Mouse (Mus musculus): Measurements from ENCODE around the gene Scarb1. TPM values are rescaled to one million over a fixed set of nuclear protein-coding genes. Genes with fewer than 3 reads are reported as not detected.

Gene Scarb1
- polyA plus RNA-seq, 1 experiment from 2014 or later = 58.0 TPM

DNA sequence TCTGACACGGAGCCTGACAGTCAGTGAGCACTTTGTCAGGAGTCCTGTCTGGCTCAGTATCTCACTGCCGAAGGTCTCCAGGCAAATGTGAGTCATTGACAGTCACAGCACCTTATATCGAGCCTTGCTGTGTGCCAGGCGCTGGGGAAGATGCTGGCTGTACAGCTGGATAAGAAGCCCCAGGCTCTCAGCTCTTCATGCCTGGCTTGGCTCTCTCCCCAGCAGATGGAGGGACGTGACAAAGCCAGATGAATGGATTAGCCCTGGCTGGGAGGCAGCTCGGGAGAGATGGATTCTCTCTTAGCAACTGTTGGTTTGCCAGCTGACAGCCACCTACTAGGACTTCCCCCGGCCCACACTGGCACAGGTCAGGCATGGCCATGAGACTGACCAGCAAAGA is 78.3 kb downstream of the Scarb1 start:
- no peak for ATAC-seq (ENCODE audit: insufficient read depth)
- Histone ChIP-seq H3K9me3 (ENCODE audit: low read depth, low read length) (no peaks in the 10 kb centered on the region), H3K27me3 (ENCODE audit: insufficient read depth, low read length) (no peaks in the 10 kb centered on the region), H3K36me3 (ENCODE audit: insufficient read depth) (no peaks in the 10 kb centered on the region), H3K4me3 (ENCODE audit: low read depth, low read length) (no peak overlapping the region), H3K4me2 (no peak overlapping the region), H3K4me1 (ENCODE audit: insufficient read depth) (no peaks in the 10 kb centered on the region), H3K9ac (no peak overlapping the region), H3K27ac (ENCODE audit: low read depth) (no peak overlapping the region)
- WGBS = 39% methylated on average over 7 of the region's 7 CpGs
- no peak for DNase-seq
- TF ChIP-seq CTCF (IDR thresholded peaks at IDR 0.05; ENCODE audit: low read depth) = no peak

DNA sequence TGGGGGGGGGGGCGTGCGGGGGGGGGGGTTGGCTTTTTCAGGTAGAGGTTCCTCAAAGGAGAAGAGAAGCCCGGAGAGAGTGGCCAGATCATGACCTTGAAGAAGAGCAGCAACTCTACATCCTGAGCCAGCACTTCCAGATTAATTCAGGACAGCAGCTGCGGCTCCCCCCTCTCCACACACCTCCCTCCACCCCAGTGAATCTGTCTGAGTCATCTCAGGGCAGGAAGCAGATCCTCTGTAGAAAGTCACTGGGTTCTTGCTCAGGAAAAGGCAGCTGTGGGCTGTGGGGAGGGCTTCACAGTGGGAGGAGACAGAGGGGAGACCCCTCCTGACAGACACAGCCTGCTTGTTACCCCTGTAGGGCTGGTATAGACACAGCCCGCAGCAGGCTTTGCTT is 87.0 kb downstream of the Scarb1 start:
- Histone ChIP-seq H3K9me3 (ENCODE audit: low read depth, low read length) (no peaks in the 10 kb centered on the region), H3K4me2 (no peak overlapping the region), H3K36me3 (ENCODE audit: insufficient read depth) (no peaks in the 10 kb centered on the region), H3K27ac (ENCODE audit: low read depth) (no peak overlapping the region), H3K9ac (no peak overlapping the region), H3K4me3 (ENCODE audit: low read depth, low read length) (no peak overlapping the region), H3K4me1 (ENCODE audit: insufficient read depth) (no peaks in the 10 kb centered on the region), H3K27me3 (ENCODE audit: insufficient read depth, low read length) (no peaks in the 10 kb centered on the region)
- ATAC-seq (ENCODE audit: insufficient read depth) (no peak), DNase-seq (no peak)
- 35% methylated on average over 5 of the region's 5 CpGs for WGBS
- no peak for TF ChIP-seq CTCF (IDR thresholded peaks at IDR 0.05; ENCODE audit: low read depth)

DNA sequence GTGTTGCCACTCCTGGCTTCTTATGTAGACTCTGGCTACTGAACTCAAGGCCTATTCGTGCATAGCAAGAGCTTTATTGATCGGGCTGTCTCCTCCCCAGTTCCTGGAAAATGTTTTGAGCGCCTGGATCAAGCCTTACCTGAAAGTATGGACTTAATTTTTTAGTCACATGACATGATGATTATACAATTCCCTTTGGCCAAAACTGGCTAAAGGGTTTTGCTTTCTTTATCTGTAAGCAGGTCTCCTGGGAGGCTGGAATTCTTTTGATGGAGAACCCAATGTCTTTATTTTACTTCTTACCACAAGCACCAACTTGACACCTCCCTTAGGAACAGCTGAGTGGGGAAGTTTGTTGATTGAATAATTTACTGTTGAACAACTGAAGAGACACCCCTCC is 87.4 kb downstream of the Scarb1 start:
- H3K4me2 ChIP-seq = no peak overlapping the region
- H3K9me3 ChIP-seq (ENCODE audit: low read depth, low read length) = no peaks in the 10 kb centered on the region
- WGBS = 87% methylated on average over 3 of the region's 3 CpGs
- H3K9ac ChIP-seq = no peak overlapping the region
- no peak overlapping the region for H3K27ac ChIP-seq (ENCODE audit: low read depth)
- ATAC-seq (ENCODE audit: insufficient read depth) = no peak
- H3K4me1 ChIP-seq (ENCODE audit: insufficient read depth) = no peaks in the 10 kb centered on the region
- DNase-seq = no peak
- no peaks in the 10 kb centered on the region for H3K36me3 ChIP-seq (ENCODE audit: insufficient read depth)
- no peak overlapping the region for H3K4me3 ChIP-seq (ENCODE audit: low read depth, low read length)
- TF ChIP-seq CTCF (IDR thresholded peaks at IDR 0.05; ENCODE audit: low read depth) = no peak
- H3K27me3 ChIP-seq (ENCODE audit: insufficient read depth, low read length) = no peaks in the 10 kb centered on the region

DNA sequence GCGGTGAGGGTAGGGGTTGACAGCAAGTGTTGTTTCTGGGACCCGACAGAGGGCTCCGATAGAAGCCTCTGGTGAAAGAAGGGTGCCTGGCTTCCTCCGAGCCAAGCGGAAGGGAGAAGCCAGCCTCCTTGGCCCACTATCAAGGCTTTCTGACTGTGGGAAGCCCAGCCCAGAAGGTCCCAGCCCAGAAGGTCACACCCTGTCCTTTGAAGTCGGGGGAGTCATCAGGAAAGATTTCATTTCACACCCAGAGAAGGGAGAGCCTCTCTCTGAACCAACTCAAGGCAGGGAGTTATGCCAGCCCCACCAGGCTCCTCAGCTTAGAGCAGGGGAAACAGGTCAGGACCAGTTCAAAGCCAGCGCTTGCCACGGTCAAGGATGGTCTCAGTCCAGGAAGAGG is 88.2 kb downstream of the Scarb1 start:
- Histone ChIP-seq H3K27ac (ENCODE audit: low read depth) (no peak overlapping the region), H3K4me2 (no peak overlapping the region), H3K9ac (no peak overlapping the region), H3K27me3 (ENCODE audit: insufficient read depth, low read length) (no peaks in the 10 kb centered on the region), H3K4me3 (ENCODE audit: low read depth, low read length) (no peak overlapping the region), H3K4me1 (ENCODE audit: insufficient read depth) (no peaks in the 10 kb centered on the region), H3K36me3 (ENCODE audit: insufficient read depth) (no peaks in the 10 kb centered on the region), H3K9me3 (ENCODE audit: low read depth, low read length) (no peaks in the 10 kb centered on the region)
- ATAC-seq (ENCODE audit: insufficient read depth) (peak; percentile 52; the same call in 1 of the 2 replicates), DNase-seq (peak; percentile 59)
- no peak for TF ChIP-seq CTCF (IDR thresholded peaks at IDR 0.05; ENCODE audit: low read depth)
- 46% methylated on average over 8 of the region's 8 CpGs for WGBS

DNA sequence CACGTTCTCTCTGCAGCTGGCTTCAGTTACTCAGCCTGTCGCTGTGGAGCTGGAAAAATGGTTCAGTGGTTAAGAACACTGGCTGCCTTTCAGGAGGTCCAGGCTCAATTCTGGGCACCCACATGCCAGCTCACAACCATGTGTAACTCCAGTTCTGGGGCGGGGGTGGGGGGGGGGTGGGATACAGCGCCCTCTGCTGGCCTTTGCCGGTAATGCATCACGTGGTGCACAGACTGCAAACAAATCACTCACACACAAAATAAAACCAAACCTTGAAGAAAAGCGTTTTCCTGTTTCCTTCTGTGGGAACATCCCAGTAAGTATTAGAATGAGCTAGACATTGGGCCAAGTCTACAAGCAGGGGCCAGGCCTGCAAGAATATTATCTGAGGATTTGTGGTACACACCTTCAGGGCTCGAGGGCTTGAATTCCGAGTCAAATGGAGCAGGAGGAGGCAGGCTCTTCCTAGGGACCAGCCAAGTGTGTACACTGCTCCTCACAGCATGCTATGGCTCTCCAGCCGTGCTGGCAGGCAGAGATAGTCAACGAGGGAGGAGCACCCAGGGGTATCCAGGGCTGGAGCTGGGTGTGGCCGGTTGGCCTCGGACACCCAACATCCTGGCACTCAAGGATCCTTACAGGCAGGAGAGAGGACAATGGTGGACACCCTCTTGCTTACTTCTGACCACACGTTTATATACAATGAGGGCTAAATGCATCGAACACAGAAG is 88.8 kb downstream of the Scarb1 start:
- DNase-seq (no peak), ATAC-seq (ENCODE audit: insufficient read depth) (0 out of 2 replicates have a peak, but pooled peaks have one; percentile 30)
- Histone ChIP-seq H3K27me3 (ENCODE audit: insufficient read depth, low read length) (no peaks in the 10 kb centered on the region), H3K36me3 (ENCODE audit: insufficient read depth) (no peaks in the 10 kb centered on the region), H3K4me2 (no peak overlapping the region), H3K9me3 (ENCODE audit: low read depth, low read length) (no peaks in the 10 kb centered on the region), H3K4me1 (ENCODE audit: insufficient read depth) (no peaks in the 10 kb centered on the region), H3K27ac (ENCODE audit: low read depth) (0 out of 2 replicates have a peak overlapping the region, but pooled peaks have one; percentile 15), H3K4me3 (ENCODE audit: low read depth, low read length) (no peak overlapping the region), H3K9ac (no peak overlapping the region)
- TF ChIP-seq CTCF (IDR thresholded peaks at IDR 0.05; ENCODE audit: low read depth) = peak; percentile 62
- 44% methylated on average over 15 of the region's 15 CpGs for WGBS

DNA sequence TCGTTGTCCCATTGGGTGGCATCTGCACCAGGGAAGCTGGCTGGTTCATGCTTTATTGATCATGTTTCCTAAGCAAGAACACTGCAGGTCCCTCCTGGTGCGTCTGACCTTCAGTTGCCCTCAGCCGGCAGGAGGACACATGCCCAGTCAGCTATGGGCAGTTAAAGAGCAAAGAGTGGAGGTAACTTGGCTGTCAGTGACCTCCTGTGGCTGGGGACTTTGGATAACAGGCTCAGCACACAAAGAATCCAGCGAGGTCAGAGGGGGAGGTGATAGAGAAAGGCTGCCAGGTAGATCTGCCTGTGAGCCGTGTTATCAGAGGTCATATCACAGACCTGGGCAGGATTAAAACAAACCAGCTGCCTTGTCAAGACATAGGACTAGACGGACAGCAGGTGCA is 91.7 kb downstream of the Scarb1 start:
- TF ChIP-seq CTCF (IDR thresholded peaks at IDR 0.05; ENCODE audit: low read depth) = no peak
- no peak overlapping the region for H3K4me3 ChIP-seq (ENCODE audit: low read depth, low read length)
- H3K4me2 ChIP-seq = no peak overlapping the region
- no peak overlapping the region for H3K27ac ChIP-seq (ENCODE audit: low read depth)
- H3K36me3 ChIP-seq (ENCODE audit: insufficient read depth) = no peaks in the 10 kb centered on the region
- peaks cover 7% of the 10 kb centered on the region; the same call in 1 of the 2 replicates for H3K4me1 ChIP-seq (ENCODE audit: insufficient read depth)
- ATAC-seq (ENCODE audit: insufficient read depth) (no peak), DNase-seq (no peak)
- 32% methylated on average over 6 of the region's 6 CpGs for WGBS
- peaks cover 2% of the 10 kb centered on the region; the same call in 1 of the 2 replicates for H3K27me3 ChIP-seq (ENCODE audit: insufficient read depth, low read length)
- H3K9me3 ChIP-seq (ENCODE audit: low read depth, low read length) = no peaks in the 10 kb centered on the region
- H3K9ac ChIP-seq = no peak overlapping the region

DNA sequence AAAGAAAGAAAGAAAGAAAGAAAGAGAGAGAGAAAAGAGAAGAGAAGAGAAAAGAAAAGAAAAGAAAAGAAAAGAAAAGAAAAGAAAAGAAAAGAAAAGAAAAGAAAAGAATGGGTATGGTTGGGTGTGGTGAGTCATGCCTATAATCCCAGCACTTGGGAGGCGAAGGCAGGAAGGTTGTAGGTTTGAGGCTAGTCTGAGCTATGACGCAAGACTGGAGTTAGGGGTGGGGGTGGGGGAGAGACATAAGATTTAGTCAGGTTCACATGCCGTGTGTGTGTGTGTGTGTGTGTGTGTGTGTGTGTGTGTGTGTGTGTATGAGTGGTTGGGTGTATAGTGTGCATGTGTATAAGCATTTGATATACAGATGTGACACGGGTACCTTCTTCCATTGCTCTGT is 94.2 kb downstream of the Scarb1 start:
- Histone ChIP-seq H3K36me3 (ENCODE audit: insufficient read depth) (no peaks in the 10 kb centered on the region), H3K27me3 (ENCODE audit: insufficient read depth, low read length) (peaks cover 2% of the 10 kb centered on the region; the same call in 1 of the 2 replicates), H3K4me3 (ENCODE audit: low read depth, low read length) (no peak overlapping the region), H3K4me1 (ENCODE audit: insufficient read depth) (peaks cover 7% of the 10 kb centered on the region; the same call in 1 of the 2 replicates), H3K4me2 (no peak overlapping the region), H3K9me3 (ENCODE audit: low read depth, low read length) (no peaks in the 10 kb centered on the region), H3K9ac (no peak overlapping the region), H3K27ac (ENCODE audit: low read depth) (no peak overlapping the region)
- WGBS = 87% methylated on average over 4 of the region's 4 CpGs
- ATAC-seq (ENCODE audit: insufficient read depth) (no peak), DNase-seq (no peak)
- no peak for TF ChIP-seq CTCF (IDR thresholded peaks at IDR 0.05; ENCODE audit: low read depth)

Measured in lung, embryonic 14.5 days (tissue).